Mouse (Mus musculus): ENCODE results near the gene Ppp1r3a. TPM values are rescaled to one million over a fixed set of nuclear protein-coding genes. Genes with fewer than 3 reads are reported as not detected.

Gene Ppp1r3a
- 0.26 and 0.30 TPM in 2 replicates for polyA plus RNA-seq (2012; rRNA removed)
- polyA plus RNA-seq (2014; fragmentation: Nextera tagmentation; extraction: Ambion mirVana), result 0.47 and 0.91 TPM in 2 replicates

GRCm38 (mm10) chr6:14754901-14755591 lies at the start of gene Ppp1r3a:
Gene Ppp1r3a (minus strand): TSS chr6:14755274.
- no peak within 1 kb of the TSS for H3K4me2 ChIP-seq (replicated peaks; ENCODE audit: low read depth, low read length, severe bottlenecking)
- no peaks in the 10 kb centered on the region for H3K36me3 ChIP-seq (ENCODE audit: control insufficient read depth, insufficient read depth, low read length)
- H3K27ac ChIP-seq (replicated peaks; ENCODE audit: low read depth, low read length), result no peak within 1 kb of the TSS
- H3K9ac ChIP-seq (ENCODE audit: low read depth, low read length, severe bottlenecking), result no peak within 1 kb of the TSS
- no peak for DNase-seq (ENCODE audit: low spot score)
- no peak for ATAC-seq (ENCODE audit: low FRiP score, low read depth)
- no peaks in the 10 kb centered on the region for H3K27me3 ChIP-seq (ENCODE audit: control insufficient read depth, insufficient read depth, low read length)
- H3K4me1 ChIP-seq (ENCODE audit: control insufficient read depth, insufficient read depth, low read length), result no peaks in the 10 kb centered on the region
- no peak for TF ChIP-seq POLR2A (IDR thresholded peaks at IDR 0.05; ENCODE audit: borderline replicate concordance, extremely low read depth, insufficient read depth, insufficient read length)
- WGBS, result 77% methylated on average over 7 of the region's 7 CpGs
- no peak within 1 kb of the TSS for H3K4me3 ChIP-seq (replicated peaks; ENCODE audit: low read length)
- H3K9me3 ChIP-seq (ENCODE audit: control insufficient read depth, low read length), result no peaks in the 10 kb centered on the region

GRCm38 (mm10) chr6:14787157-14787938 lies 32.3 kb upstream of the Ppp1r3a start:
- Histone ChIP-seq H3K27me3 (ENCODE audit: control insufficient read depth, insufficient read depth, low read length) (no peaks in the 10 kb centered on the region), H3K4me3 (replicated peaks; ENCODE audit: low read length) (no peak overlapping the region), H3K36me3 (ENCODE audit: control insufficient read depth, insufficient read depth, low read length) (no peaks in the 10 kb centered on the region), H3K9ac (ENCODE audit: low read depth, low read length, severe bottlenecking) (no peak overlapping the region), H3K4me2 (replicated peaks; ENCODE audit: low read depth, low read length, severe bottlenecking) (no peak overlapping the region), H3K27ac (replicated peaks; ENCODE audit: low read depth, low read length) (no peak overlapping the region), H3K4me1 (ENCODE audit: control insufficient read depth, insufficient read depth, low read length) (no peaks in the 10 kb centered on the region), H3K9me3 (ENCODE audit: control insufficient read depth, low read length) (no peaks in the 10 kb centered on the region)
- 79% methylated on average over 1 of the region's 1 CpGs for WGBS
- no peak for DNase-seq (ENCODE audit: low spot score)
- no peak for TF ChIP-seq POLR2A (IDR thresholded peaks at IDR 0.05; ENCODE audit: borderline replicate concordance, extremely low read depth, insufficient read depth, insufficient read length)
- ATAC-seq (ENCODE audit: low FRiP score, low read depth), result no peak

- Histone ChIP-seq H3K27ac (replicated peaks; ENCODE audit: low read depth, low read length) (no peak overlapping the region), H3K4me1 (ENCODE audit: control insufficient read depth, insufficient read depth, low read length) (no peaks in the 10 kb centered on the region), H3K27me3 (ENCODE audit: control insufficient read depth, insufficient read depth, low read length) (no peaks in the 10 kb centered on the region), H3K36me3 (ENCODE audit: control insufficient read depth, insufficient read depth, low read length) (no peaks in the 10 kb centered on the region), H3K4me3 (replicated peaks; ENCODE audit: low read length) (no peak overlapping the region), H3K9me3 (ENCODE audit: control insufficient read depth, low read length) (no peaks in the 10 kb centered on the region), H3K4me2 (replicated peaks; ENCODE audit: low read depth, low read length, severe bottlenecking) (no peak overlapping the region), H3K9ac (ENCODE audit: low read depth, low read length, severe bottlenecking) (no peak overlapping the region)
- WGBS, result 88% methylated on average over 4 of the region's 4 CpGs
- TF ChIP-seq POLR2A (IDR thresholded peaks at IDR 0.05; ENCODE audit: borderline replicate concordance, extremely low read depth, insufficient read depth, insufficient read length), result no peak
- ATAC-seq (ENCODE audit: low FRiP score, low read depth) (no peak), DNase-seq (ENCODE audit: low spot score) (no peak)
These were observed 22.8 kb upstream of the Ppp1r3a start for GRCm38 (mm10) chr6:14777920-14778319.

DNA sequence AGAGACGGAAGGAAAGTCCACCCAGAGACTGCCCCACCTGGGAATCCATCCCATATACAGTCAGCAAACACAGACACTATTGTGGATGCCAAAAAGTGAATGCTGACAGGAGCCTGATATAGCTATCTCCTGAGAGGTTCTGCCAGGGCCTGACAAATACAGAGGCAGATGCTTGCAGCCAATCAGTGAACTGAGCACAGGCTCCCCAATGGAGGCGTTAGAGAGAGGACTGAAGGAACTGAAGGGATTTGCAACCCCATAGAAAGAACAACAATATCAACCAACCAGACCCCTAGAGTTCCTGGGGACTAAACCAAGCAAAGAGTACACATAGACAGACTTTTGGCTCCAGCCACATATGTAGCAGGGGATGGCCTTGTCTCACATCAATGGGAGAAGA lies 16.6 kb upstream of the Ppp1r3a start:
- no peaks in the 10 kb centered on the region for H3K4me1 ChIP-seq (ENCODE audit: control insufficient read depth, insufficient read depth, low read length)
- no peaks in the 10 kb centered on the region for H3K27me3 ChIP-seq (ENCODE audit: control insufficient read depth, insufficient read depth, low read length)
- WGBS, result 77% methylated on average over 2 of the region's 2 CpGs
- H3K4me3 ChIP-seq (replicated peaks; ENCODE audit: low read length), result no peak overlapping the region
- no peak overlapping the region for H3K27ac ChIP-seq (replicated peaks; ENCODE audit: low read depth, low read length)
- H3K36me3 ChIP-seq (ENCODE audit: control insufficient read depth, insufficient read depth, low read length), result no peaks in the 10 kb centered on the region
- no peak for TF ChIP-seq POLR2A (IDR thresholded peaks at IDR 0.05; ENCODE audit: borderline replicate concordance, extremely low read depth, insufficient read depth, insufficient read length)
- DNase-seq (ENCODE audit: low spot score) (no peak), ATAC-seq (ENCODE audit: low FRiP score, low read depth) (no peak)
- no peak overlapping the region for H3K4me2 ChIP-seq (replicated peaks; ENCODE audit: low read depth, low read length, severe bottlenecking)
- H3K9ac ChIP-seq (ENCODE audit: low read depth, low read length, severe bottlenecking), result no peak overlapping the region
- no peaks in the 10 kb centered on the region for H3K9me3 ChIP-seq (ENCODE audit: control insufficient read depth, low read length)

DNA sequence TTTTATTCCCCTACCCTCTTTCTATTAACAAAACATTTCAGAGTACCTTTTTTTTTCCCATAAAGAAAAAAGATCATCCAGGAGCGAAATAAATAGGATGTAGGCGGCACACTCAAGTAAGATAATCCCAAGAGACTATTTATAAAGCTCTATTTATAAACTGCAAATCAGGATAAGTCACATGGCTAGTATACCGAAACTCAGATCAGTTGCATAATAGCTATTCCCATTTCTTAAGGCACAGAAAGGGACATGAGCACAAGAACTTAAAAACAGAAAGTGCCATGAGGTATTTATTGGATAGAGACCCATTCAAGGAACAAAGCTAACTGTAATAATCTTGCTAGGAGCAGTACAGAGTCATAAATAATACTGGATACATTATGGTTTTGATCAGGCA lies 2.4 kb upstream of the Ppp1r3a start:
- H3K27ac ChIP-seq (replicated peaks; ENCODE audit: low read depth, low read length), result no peak overlapping the region
- no peak overlapping the region for H3K4me3 ChIP-seq (replicated peaks; ENCODE audit: low read length)
- DNase-seq (ENCODE audit: low spot score), result no peak
- H3K4me2 ChIP-seq (replicated peaks; ENCODE audit: low read depth, low read length, severe bottlenecking), result no peak overlapping the region
- no peak overlapping the region for H3K9ac ChIP-seq (ENCODE audit: low read depth, low read length, severe bottlenecking)
- H3K9me3 ChIP-seq (ENCODE audit: control insufficient read depth, low read length), result no peaks in the 10 kb centered on the region
- H3K27me3 ChIP-seq (ENCODE audit: control insufficient read depth, insufficient read depth, low read length), result no peaks in the 10 kb centered on the region
- no peak for ATAC-seq (ENCODE audit: low FRiP score, low read depth)
- no peaks in the 10 kb centered on the region for H3K4me1 ChIP-seq (ENCODE audit: control insufficient read depth, insufficient read depth, low read length)
- TF ChIP-seq POLR2A (IDR thresholded peaks at IDR 0.05; ENCODE audit: borderline replicate concordance, extremely low read depth, insufficient read depth, insufficient read length), result no peak
- no peaks in the 10 kb centered on the region for H3K36me3 ChIP-seq (ENCODE audit: control insufficient read depth, insufficient read depth, low read length)
- WGBS, result 70% methylated on average over 3 of the region's 3 CpGs
